Mouse (Mus musculus): ENCODE measurements around the gene Triobp. TPM values are rescaled to one million over a fixed set of nuclear protein-coding genes. Genes with fewer than 3 reads are reported as not detected.

The Triobp gene
- total RNA-seq, 2 experiments from 2014 or later = 11.0 to 11.3 TPM

Small RNAs within 50 kb of the gene (microRNA-seq; reads per million reads assigned to microRNA genes)
- gene Mir6956 = 0.63 to 0.75 reads per million in 2 experiments

Other genes starting within 250 kb of the Triobp start
- 100 to 1,000 TPM; 165 to 168 TPM for gene Elfn2, start 229.0 kb upstream of the Triobp start, total RNA-seq (2021)
- gene Mfng, start 174.2 kb upstream of the Triobp start, total RNA-seq (2021) = 1 to 10 TPM; 3.8 to 4.2 TPM
- 1 to 10 TPM; 4.8 to 4.9 TPM for gene Card10, start 144.7 kb upstream of the Triobp start, total RNA-seq (2021)
- gene Cdc42ep1, start 105.1 kb upstream of the Triobp start, total RNA-seq (2021) = 10 to 100 TPM; 15.3 to 16.3 TPM
- not detected for gene Lgals2, start 92.2 kb upstream of the Triobp start, total RNA-seq (2021)
- 10 to 100 TPM; 64.6 to 67.2 TPM for gene Gga1, start 70.5 kb upstream of the Triobp start, total RNA-seq (2021)
- under 1 TPM in 1 of 2 experiments, not detected in 1; 0.52 TPM for gene Gm49510, start 48.1 kb upstream of the Triobp start, total RNA-seq (2021)
- gene Sh3bp1, start 48.0 kb upstream of the Triobp start, total RNA-seq (2021) = 10 to 100 TPM; 33.8 to 39.9 TPM
- gene Pdxp, start 33.8 kb upstream of the Triobp start, total RNA-seq (2021) = 100 to 1,000 TPM; 178 to 191 TPM
- 10 to 100 TPM; 26.4 to 26.8 TPM for gene Lgals1, start 21.0 kb upstream of the Triobp start, total RNA-seq (2021)
- gene Nol12, start 12.8 kb upstream of the Triobp start, total RNA-seq (2021) = 10 to 100 TPM; 37.3 to 44.0 TPM
- 10 to 100 TPM; 79.6 to 93.8 TPM for gene H1f0, start 80.7 kb downstream of the Triobp start, total RNA-seq (2021)
- gene Galr3, start 94.2 kb downstream of the Triobp start, total RNA-seq (2021) = under 1 TPM; 0.82 to 0.98 TPM
- gene Ankrd54, start 115.2 kb downstream of the Triobp start, total RNA-seq (2021) = 10 to 100 TPM; 17.8 to 24.9 TPM
- gene Eif3l, start 127.5 kb downstream of the Triobp start, total RNA-seq (2021) = 10 to 100 TPM; 66.5 to 68.2 TPM
- gene Micall1, start 161.2 kb downstream of the Triobp start, total RNA-seq (2021) = 10 to 100 TPM; 22.2 to 26.8 TPM
- 100 to 1,000 TPM; 102 to 111 TPM for gene Polr2f, start 193.3 kb downstream of the Triobp start, total RNA-seq (2021)
- gene 1700088E04Rik, start 193.5 kb downstream of the Triobp start, total RNA-seq (2021) = 10 to 100 TPM in 1 of 2 experiments, 1 to 10 TPM in 1; 7.3 to 10.8 TPM
- gene Sox10, start 217.5 kb downstream of the Triobp start, total RNA-seq (2021) = 10 to 100 TPM; 19.6 to 26.1 TPM

Measured in left cerebral cortex, adult 18-20 months (tissue).